Mouse (Mus musculus) ovary, postnatal 10 days (tissue): ENCODE results near the gene Gal3st1.

Source experiments
- DNase-seq: peaks from one replicate; pipeline ENCODE4 v3.0.0; 2022; ENCODE audit warnings: low spot score

Gal3st1 gene

GRCm38 (mm10) chr11:4031961-4032360, 48.5 kb downstream of the Gal3st1 start:
- DNase-seq: no peak

- no peak for DNase-seq
Observed at GRCm38 (mm10) chr11:4033471-4033870, 50.0 kb downstream of the Gal3st1 start.

GRCm38 (mm10) chr11:4034169-4034568, 50.7 kb downstream of the Gal3st1 start:
- no peak for DNase-seq

- no peak for DNase-seq
Observed at GRCm38 (mm10) chr11:4035116-4035892, 51.9 kb downstream of the Gal3st1 start.

- no peak for DNase-seq
Observed at GRCm38 (mm10) chr11:4035916-4036315, 52.5 kb downstream of the Gal3st1 start.

- no peak for DNase-seq
Observed at GRCm38 (mm10) chr11:4036365-4037084, 53.1 kb downstream of the Gal3st1 start.

GRCm38 (mm10) chr11:4039951-4040350, 56.5 kb downstream of the Gal3st1 start:
- no peak for DNase-seq

- DNase-seq: no peak
Observed at GRCm38 (mm10) chr11:4041123-4041625, 57.7 kb downstream of the Gal3st1 start.

GRCm38 (mm10) chr11:4043081-4043480, 59.6 kb downstream of the Gal3st1 start:
- no peak for DNase-seq

- no peak for DNase-seq
Observed at GRCm38 (mm10) chr11:4046526-4046925, 63.1 kb downstream of the Gal3st1 start.

- no peak for DNase-seq
Observed at GRCm38 (mm10) chr11:4047766-4048165, 64.3 kb downstream of the Gal3st1 start.

- DNase-seq: no peak
Observed at GRCm38 (mm10) chr11:4048438-4048837, 65.0 kb downstream of the Gal3st1 start.
